Mouse (Mus musculus): ENCODE results near the gene Fndc3b.

GRCm38 (mm10) chr3:27651731-27652130 is 59.4 kb downstream of the Fndc3b start:
- TF ChIP-seq CTCF (IDR thresholded peaks at IDR 0.05; ENCODE audit: borderline replicate concordance, insufficient read depth, low read length) = no peak
- no peak for TF ChIP-seq POLR2A (IDR thresholded peaks at IDR 0.05; ENCODE audit: low read depth, low read length)

Measured in embryonic fibroblast, embryonic 13.5 days (primary cell).